Mouse (Mus musculus) frontal cortex, adult (tissue): ENCODE measurements at regions not wholly inside any gene's neighbourhood (a gene's known extent, or its start where the extent isn't known, plus 50 kb on each side); places are given as distances from the start of the nearest gene placed in this dataset.

Experiments used
- ATAC-seq: cut with Nextera tagmentation; 2 replicates; pipeline ENCODE4 v1.9.2; 2017; ENCODE audit warnings: mild to moderate bottlenecking, moderate library complexity, mixed read lengths; ENCODE audit not compliant: low TSS enrichment

GRCm38 (mm10) chr3:137795754-137796315 lies 68.5 kb upstream of the H2afz start:
- ATAC-seq, result peak; percentile 33; the same call in 1 of the 2 replicates

- no peak for ATAC-seq
Observed at GRCm38 (mm10) chr3:137798769-137799168, 65.5 kb upstream of the H2afz start.

- ATAC-seq, result no peak
Observed at GRCm38 (mm10) chr3:137801402-137802020, 62.8 kb upstream of the H2afz start.

GRCm38 (mm10) chr3:137807423-137807822 lies 56.9 kb upstream of the H2afz start:
- ATAC-seq, result no peak

- no peak for ATAC-seq
Observed at GRCm38 (mm10) chr3:137807913-137808684, 56.2 kb upstream of the H2afz start.

- no peak for ATAC-seq
Observed at GRCm38 (mm10) chr3:137810123-137810522, 54.2 kb upstream of the H2afz start.
